Mouse (Mus musculus): ENCODE results near the gene Naip5. TPM values are rescaled to one million over a fixed set of nuclear protein-coding genes. Genes with fewer than 3 reads are reported as not detected.
"Not testable (repeated sequence)": the region's sequence is repeated elsewhere in the genome, so short reads cannot be mapped to it uniquely, and the experiment has no call there.

Naip5 gene
- polyA plus RNA-seq, 1 experiment from 2014 or later = 0.16 TPM

DNA sequence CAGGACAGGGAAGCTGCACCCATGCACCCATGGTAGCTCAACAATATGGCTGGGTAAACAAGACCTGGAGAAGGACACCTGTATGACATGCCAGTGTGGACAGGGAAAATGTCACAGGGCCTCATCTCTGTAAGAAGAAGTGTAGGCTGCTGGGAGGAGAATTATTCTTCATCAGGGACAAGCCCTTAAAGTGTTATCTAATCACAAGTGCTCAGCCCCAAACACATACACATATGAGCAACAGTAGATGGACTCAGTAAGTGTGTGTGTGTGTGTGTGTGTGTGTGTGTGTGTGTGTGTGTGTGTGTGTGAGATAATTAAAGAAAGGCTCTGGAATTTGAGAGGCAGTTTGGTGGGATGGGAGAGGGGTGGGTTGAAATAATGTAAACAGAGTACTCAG lies 45.3 kb downstream of the Naip5 start:
- no peak for ATAC-seq (replicated peaks; ENCODE audit: insufficient number of reproducible peaks, insufficient read depth, low FRiP score, low read depth)
- Histone ChIP-seq H3K27me3 (no peaks in the 10 kb centered on the region), H3K4me1 (replicated peaks) (no peaks in the 10 kb centered on the region)

GRCm38 (mm10) chr13:100195421-100195820 lies 50.7 kb downstream of the Naip5 start:
- Histone ChIP-seq H3K27ac (no peak overlapping the region), H3K9ac (no peak overlapping the region), H3K4me2 (no peak overlapping the region), H3K4me1 (replicated peaks) (no peaks in the 10 kb centered on the region), H3K9me3 (replicated peaks) (no peaks in the 10 kb centered on the region), H3K4me3 (no peak overlapping the region), H3K36me3 (no peaks in the 10 kb centered on the region), H3K27me3 (no peaks in the 10 kb centered on the region)
- 65% methylated on average over 3 of the region's 3 CpGs for WGBS
- no peak for ATAC-seq (replicated peaks; ENCODE audit: insufficient number of reproducible peaks, insufficient read depth, low FRiP score, low read depth)

More for the DNA sequence above, 45.3 kb downstream of the Naip5 start:
- Histone ChIP-seq H3K9me3 (replicated peaks) (no peaks in the 10 kb centered on the region), H3K36me3 (no peaks in the 10 kb centered on the region), H3K4me2 (no peak overlapping the region), H3K9ac (no peak overlapping the region), H3K4me3 (no peak overlapping the region), H3K27ac (no peak overlapping the region)

DNA sequence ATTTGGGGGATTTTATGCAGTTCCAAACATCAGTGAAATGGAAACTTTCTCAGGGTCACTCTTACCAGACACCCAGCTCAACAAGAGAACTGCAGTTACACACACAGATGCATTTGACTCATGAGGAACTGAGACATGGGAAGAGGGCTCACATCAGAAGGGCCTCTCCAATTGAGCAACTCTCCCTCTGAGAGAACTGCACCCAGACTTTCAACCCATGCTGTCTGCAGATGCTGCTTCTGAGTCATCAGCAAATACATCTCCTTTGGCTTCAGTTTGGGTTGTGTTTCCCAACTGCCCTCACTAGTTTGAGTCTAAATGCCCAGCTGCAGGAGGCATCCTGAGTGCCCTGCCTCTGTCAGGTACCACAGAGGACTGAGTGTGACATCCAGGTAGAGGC lies 63.0 kb downstream of the Naip5 start:
- H3K27me3 ChIP-seq; H3K4me3 ChIP-seq; H3K4me2 ChIP-seq; H3K4me1 ChIP-seq (replicated peaks); ATAC-seq (replicated peaks; ENCODE audit: insufficient number of reproducible peaks, insufficient read depth, low FRiP score, low read depth); H3K27ac ChIP-seq; H3K9me3 ChIP-seq (replicated peaks); H3K36me3 ChIP-seq; H3K9ac ChIP-seq: not testable (repeated sequence)

GRCm38 (mm10) chr13:100174360-100174759 lies 71.8 kb downstream of the Naip5 start:
- H3K4me2 ChIP-seq; ATAC-seq (replicated peaks; ENCODE audit: insufficient number of reproducible peaks, insufficient read depth, low FRiP score, low read depth); H3K36me3 ChIP-seq; H3K27ac ChIP-seq; H3K9ac ChIP-seq; H3K4me3 ChIP-seq; H3K9me3 ChIP-seq (replicated peaks); H3K27me3 ChIP-seq; H3K4me1 ChIP-seq (replicated peaks): not testable (repeated sequence)
- WGBS = 65% methylated on average over 4 of the region's 5 CpGs

DNA sequence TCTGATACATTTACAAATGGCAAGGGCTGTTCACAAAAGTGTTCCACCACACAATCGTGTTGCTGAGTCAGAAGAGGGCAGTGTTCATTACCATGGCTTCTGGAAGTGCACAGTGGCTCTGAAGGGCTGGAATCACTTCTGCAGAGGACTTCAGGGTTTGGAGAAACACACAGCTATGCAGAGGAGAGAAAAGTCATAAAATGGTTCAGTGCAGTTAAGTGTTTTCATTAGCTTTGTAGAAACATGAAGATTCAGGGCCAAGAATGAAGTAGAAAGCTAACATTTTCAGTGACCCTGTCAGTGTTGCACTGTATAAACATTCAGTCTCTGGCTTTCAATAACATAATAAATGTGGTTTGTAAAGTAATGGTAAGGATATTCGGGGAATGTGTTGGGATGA lies 79.7 kb downstream of the Naip5 start:
- not testable (repeated sequence) for H3K4me3 ChIP-seq; H3K4me2 ChIP-seq; H3K27me3 ChIP-seq; H3K36me3 ChIP-seq; H3K27ac ChIP-seq; H3K9me3 ChIP-seq (replicated peaks); H3K4me1 ChIP-seq (replicated peaks); H3K9ac ChIP-seq; ATAC-seq (replicated peaks; ENCODE audit: insufficient number of reproducible peaks, insufficient read depth, low FRiP score, low read depth)
- 62% methylated on average over 2 of the region's 2 CpGs for WGBS

GRCm38 (mm10) chr13:100162467-100162866 lies 83.7 kb downstream of the Naip5 start:
- H3K36me3 ChIP-seq; H3K27ac ChIP-seq; H3K4me2 ChIP-seq; H3K27me3 ChIP-seq; H3K9me3 ChIP-seq (replicated peaks); ATAC-seq (replicated peaks; ENCODE audit: insufficient number of reproducible peaks, insufficient read depth, low FRiP score, low read depth); H3K4me1 ChIP-seq (replicated peaks); H3K9ac ChIP-seq; H3K4me3 ChIP-seq: not testable (repeated sequence)

Other genes with a start within 250 kb of the Naip5 start
- gene Mccc2, start 230.7 kb downstream of the Naip5 start, polyA plus RNA-seq (2015; fragmentation: Nextera tagmentation; extraction: Ambion mirVana) = 28.9 and 30.8 TPM in 2 replicates
- gene Bdp1, start 142.3 kb downstream of the Naip5 start, polyA plus RNA-seq (2015; fragmentation: Nextera tagmentation; extraction: Ambion mirVana) = 21.1 and 22.5 TPM in 2 replicates
- 91.4 and 125 TPM in 2 replicates for gene Serf1, start 138.3 kb downstream of the Naip5 start, polyA plus RNA-seq (2015; fragmentation: Nextera tagmentation; extraction: Ambion mirVana)
- gene Smn1, start 121.5 kb downstream of the Naip5 start, polyA plus RNA-seq (2015; fragmentation: Nextera tagmentation; extraction: Ambion mirVana) = 21.4 and 27.5 TPM in 2 replicates
- gene Naip2, start 44.2 kb downstream of the Naip5 start, polyA plus RNA-seq (2015; fragmentation: Nextera tagmentation; extraction: Ambion mirVana) = 0.08 and 0.18 TPM in 2 replicates
- 0.06 and 0.14 TPM in 2 replicates for gene Naip6, start 71.4 kb upstream of the Naip5 start, polyA plus RNA-seq (2015; fragmentation: Nextera tagmentation; extraction: Ambion mirVana)
- gene Naip1, start 206.5 kb upstream of the Naip5 start, polyA plus RNA-seq (2015; fragmentation: Nextera tagmentation; extraction: Ambion mirVana) = not detected in 2 replicates
- gene Gtf2h2, start 246.3 kb upstream of the Naip5 start, polyA plus RNA-seq (2015; fragmentation: Nextera tagmentation; extraction: Ambion mirVana) = 39.4 and 39.9 TPM in 2 replicates